Mouse (Mus musculus): ENCODE data around the gene Mctp1.

DNA sequence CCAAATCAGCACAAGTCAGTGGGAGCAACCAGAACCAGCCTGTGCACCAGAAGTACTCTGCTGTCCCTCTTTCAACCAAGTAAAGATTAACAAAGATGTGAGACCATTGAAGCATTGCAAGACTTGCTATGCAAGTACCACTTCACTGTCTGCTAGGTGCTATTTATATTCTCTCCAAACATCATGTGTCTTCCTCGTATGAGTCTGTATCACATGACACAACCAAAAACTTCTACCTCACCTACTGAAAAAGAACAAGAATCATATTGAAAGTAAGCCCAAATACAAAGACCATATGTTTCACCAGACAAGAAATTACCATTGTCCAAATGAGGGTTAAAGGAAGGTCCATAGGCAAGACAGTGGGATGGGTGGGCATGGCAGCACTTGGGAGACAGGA is 306.4 kb downstream of the Mctp1 start:
- TF ChIP-seq GATA1 (IDR thresholded peaks at IDR 0.05; ENCODE audit: borderline replicate concordance, low read length) (no peak), FLI1 (IDR thresholded peaks at IDR 0.05; ENCODE audit: low read length) (no peak)
